Mouse (Mus musculus): ENCODE results near the gene Acot6.
"Not testable (repeated sequence)": the region's sequence is repeated elsewhere in the genome, so short reads cannot be mapped to it uniquely, and the experiment has no call there.

Gene Acot6

GRCm38 (mm10) chr12:84100604-84101492 lies at the start of gene Acot6:
Acot6 (plus strand) TSS chr12:84100654.
- DNase-seq (ENCODE audit: low read depth, low spot score) = peak; percentile 67

DNA sequence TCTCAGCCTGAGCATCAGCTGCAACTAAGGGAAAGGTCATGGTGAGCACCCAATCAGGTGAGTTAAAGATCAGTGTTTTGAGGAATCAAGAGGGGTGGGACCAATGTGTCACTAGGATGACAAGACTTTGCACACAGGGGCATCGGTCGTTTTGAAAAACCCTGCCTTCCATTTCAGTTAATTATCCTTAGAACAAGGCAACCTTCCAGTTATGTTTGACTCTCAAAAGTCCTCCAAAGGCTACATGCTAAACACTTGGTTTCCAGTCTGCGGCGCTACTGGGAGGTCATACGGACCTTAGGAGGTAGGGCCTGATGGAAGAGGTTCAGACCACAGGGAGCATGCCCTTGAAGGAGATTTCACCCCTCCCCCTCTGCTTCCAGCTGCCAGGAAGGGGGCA lies 49.7 kb upstream of the Acot6 start:
- not testable (repeated sequence) for DNase-seq (ENCODE audit: low read depth, low spot score)

DNA sequence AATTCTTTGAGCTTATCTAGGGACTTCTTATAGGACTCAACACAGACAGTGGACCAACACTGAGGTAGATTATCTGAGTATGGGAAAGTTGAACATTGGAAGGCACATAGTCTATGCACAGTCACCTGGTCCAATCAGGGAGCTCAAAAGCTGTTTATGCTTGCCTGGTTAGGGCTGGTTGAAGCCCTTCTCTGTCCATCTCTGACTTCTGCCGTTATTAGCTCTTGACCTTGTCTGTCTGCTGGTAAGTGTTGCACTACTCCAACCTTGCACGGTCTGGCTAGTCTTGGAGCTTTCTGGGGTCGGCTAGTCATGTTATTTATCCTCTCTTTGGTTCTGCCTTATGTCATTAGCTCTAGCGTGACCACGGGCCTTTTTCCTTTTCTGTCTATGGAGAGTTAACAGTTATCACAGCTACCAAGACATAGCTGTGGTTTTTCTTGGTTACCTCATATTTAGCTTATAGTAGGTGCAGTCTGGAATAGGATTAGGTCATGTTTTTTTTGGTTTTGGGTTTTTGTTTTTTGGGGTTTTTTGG lies 48.4 kb upstream of the Acot6 start, which contains the start of gene Acot3:
Acot3 (plus strand) TSS at position 208 of the 538 bp plus-strand sequence.
- DNase-seq (ENCODE audit: low read depth, low spot score) = no peak

DNA sequence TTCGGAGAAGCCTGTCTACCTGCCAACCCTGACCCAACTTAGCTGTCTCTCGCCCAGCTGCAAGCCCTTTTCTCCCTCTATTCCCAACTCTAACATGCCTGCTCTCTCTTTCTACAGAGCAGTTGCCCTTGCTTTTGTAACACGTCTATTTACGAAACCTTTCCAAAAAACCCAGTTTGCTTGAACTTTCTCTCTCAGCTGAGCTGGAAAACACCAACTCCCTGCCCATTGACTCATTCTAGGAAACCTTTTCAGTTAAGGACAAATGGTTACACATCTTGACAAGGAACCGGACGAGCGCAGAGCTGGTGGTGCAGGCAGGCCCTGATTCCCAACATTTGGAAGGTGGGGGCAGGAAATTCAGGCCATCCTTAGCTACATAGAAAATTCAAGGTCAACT lies 47.8 kb upstream of the Acot6 start:
- DNase-seq (ENCODE audit: low read depth, low spot score) = no peak

GRCm38 (mm10) chr12:84053173-84053572 lies 47.3 kb upstream of the Acot6 start:
- DNase-seq (ENCODE audit: low read depth, low spot score) = peak; percentile 50

GRCm38 (mm10) chr12:84053679-84054391 lies 46.6 kb upstream of the Acot6 start:
- DNase-seq (ENCODE audit: low read depth, low spot score) = peak; percentile 34

DNA sequence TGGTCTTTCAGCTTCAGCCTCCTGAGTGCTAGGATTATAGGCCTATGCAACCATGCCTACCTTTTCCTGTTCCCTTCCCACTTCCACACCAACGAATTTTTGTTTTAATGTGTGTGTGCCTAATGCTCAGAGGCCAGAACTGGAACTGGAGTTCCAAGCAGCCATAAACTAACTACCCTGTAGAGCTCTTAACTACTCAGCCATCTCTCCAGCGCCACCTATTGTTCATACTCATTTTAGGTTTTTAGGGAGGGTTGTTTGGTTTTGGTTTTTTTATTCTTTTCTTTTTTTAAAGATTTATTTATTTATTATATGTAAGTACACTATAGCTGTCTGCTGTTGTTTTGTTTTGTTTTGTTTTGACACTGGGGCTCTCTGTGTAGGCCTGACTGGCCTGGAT lies 39.5 kb upstream of the Acot6 start:
- DNase-seq (ENCODE audit: low read depth, low spot score) = peak; percentile 76

DNA sequence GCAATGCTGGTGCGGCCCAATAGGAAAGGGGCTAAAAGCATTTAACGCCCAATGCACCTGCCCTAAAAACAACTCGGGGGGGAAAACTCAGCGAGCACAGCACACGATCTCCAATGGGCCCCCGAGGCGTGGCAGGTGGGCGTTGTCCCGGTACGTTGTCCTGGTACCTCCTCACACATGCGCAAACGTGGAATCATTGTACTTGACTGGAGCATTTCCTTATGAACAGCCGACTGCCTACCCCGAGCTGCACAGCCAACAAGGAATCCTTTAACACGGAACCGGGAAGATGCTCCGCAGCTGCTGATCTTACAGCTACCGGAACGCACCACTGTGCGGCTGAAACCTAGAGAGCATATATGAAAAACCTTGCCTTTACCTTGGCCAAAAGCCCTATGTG lies 38.1 kb upstream of the Acot6 start:
- peak; percentile 62 for DNase-seq (ENCODE audit: low read depth, low spot score)

- DNase-seq (ENCODE audit: low read depth, low spot score) = peak; percentile 87
Observed at GRCm38 (mm10) chr12:84063228-84063627, 37.2 kb upstream of the Acot6 start.

GRCm38 (mm10) chr12:84063833-84064232 lies 36.6 kb upstream of the Acot6 start:
- DNase-seq (ENCODE audit: low read depth, low spot score) = no peak

GRCm38 (mm10) chr12:84064621-84065020 lies 35.8 kb upstream of the Acot6 start:
- DNase-seq (ENCODE audit: low read depth, low spot score) = no peak

DNA sequence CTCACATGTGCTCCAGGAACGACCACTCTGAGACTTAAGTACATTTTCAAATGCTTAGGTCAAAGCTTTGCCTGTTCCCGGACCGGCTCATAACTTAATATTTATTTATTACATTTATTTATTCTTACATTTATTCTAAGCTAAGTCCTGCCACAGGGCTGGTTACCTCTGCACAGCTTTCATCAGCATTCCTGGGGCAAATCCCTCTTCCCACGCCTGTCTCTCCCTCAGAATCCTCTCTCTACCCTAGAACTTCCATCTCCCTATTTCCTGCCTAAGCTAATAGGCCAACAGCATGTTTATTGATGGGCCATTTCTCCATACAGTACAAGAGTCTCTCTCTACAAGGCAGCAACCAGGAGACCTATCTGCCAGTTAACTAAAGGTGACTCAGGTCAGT lies 32.7 kb upstream of the Acot6 start:
- DNase-seq (ENCODE audit: low read depth, low spot score) = no peak

GRCm38 (mm10) chr12:84068296-84068695 lies 32.2 kb upstream of the Acot6 start:
- no peak for DNase-seq (ENCODE audit: low read depth, low spot score)

DNA sequence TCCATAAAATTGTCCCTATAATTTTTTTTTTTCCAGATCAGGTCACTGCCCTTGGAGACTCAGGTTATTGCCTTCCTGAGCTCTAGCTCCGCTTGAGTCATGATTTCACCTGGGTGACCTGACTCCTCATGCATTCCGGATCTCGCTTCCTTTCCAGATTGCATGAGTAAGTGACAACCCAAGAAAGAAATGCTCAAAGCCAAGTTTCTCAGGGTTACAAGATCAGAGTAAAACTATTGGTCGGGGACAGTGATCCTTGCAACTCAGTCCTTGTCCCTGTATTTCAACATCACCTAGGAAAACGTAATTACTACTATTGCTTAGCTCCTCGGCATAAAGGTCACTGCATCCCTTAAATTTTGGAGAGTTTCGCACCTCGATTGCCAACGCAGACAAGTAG lies 31.5 kb upstream of the Acot6 start, which contains the start of gene Acot5:
Acot5 (plus strand) TSS at position 340 of the 400 bp plus-strand sequence.
- no peak for DNase-seq (ENCODE audit: low read depth, low spot score)

DNA sequence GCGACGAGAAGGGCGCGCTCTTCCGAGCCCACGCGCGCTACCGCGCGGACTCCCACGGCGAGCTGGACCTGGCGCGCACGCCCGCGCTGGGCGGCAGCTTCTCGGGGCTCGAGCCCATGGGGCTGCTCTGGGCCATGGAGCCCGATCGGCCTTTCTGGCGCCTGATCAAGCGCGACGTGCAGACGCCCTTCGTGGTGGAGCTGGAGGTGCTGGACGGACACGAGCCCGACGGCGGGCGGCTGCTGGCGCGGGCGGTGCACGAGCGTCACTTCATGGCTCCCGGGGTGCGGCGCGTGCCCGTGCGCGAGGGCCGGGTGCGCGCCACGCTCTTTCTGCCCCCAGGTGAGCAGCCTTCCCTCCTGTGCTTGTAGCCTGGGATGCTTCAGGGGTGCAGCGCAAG lies 30.9 kb upstream of the Acot6 start:
- DNase-seq (ENCODE audit: low read depth, low spot score) = peak; percentile 29

GRCm38 (mm10) chr12:84071696-84072095 lies 28.8 kb upstream of the Acot6 start:
- no peak for DNase-seq (ENCODE audit: low read depth, low spot score)

GRCm38 (mm10) chr12:84077371-84077990 lies 23.0 kb upstream of the Acot6 start:
- DNase-seq (ENCODE audit: low read depth, low spot score) = no peak

GRCm38 (mm10) chr12:84083842-84084241 lies 16.6 kb upstream of the Acot6 start:
- no peak for DNase-seq (ENCODE audit: low read depth, low spot score)

- no peak for DNase-seq (ENCODE audit: low read depth, low spot score)
Observed at GRCm38 (mm10) chr12:84084581-84084980, 15.9 kb upstream of the Acot6 start.

- DNase-seq (ENCODE audit: low read depth, low spot score) = not testable (repeated sequence)
Observed at GRCm38 (mm10) chr12:84094666-84095065, 5.8 kb upstream of the Acot6 start.

GRCm38 (mm10) chr12:84099605-84100004 lies 849 bp upstream of the Acot6 start:
- no peak for DNase-seq (ENCODE audit: low read depth, low spot score)

DNA sequence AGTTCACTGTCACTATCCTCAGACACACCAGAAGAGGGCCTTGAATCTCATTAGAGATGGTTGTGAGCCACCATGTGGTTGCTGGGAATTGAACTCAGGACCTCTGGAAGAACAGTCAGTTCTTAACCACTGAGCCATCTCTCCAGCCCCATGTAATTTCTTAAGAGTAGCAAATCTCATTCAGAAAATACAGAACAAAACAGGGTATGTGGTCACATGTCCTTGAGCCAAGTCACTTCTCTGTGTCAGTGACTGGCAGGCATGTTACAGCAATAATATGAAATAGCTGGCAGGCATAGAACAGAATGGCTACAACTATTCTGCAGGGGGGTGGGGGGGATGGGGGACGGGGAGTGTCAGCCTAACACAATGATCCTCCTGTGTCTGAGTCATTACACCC lies 383 bp upstream of the Acot6 start:
- DNase-seq (ENCODE audit: low read depth, low spot score) = no peak
